Mouse (Mus musculus) lung, embryonic 15.5 days (tissue): ENCODE measurements at regions not wholly inside any gene's neighbourhood (a gene's known extent, or its start where the extent isn't known, plus 50 kb on each side); places are given as distances from the start of the nearest gene placed in this dataset.

Experiments
- ATAC-seq: fragments of 200-750 bp; cut with Nextera tagmentation; 2 replicates; pipeline ENCODE4 v1.8.0; 2017; ENCODE audit warnings: moderate number of reproducible peaks, borderline replicate concordance; ENCODE audit not compliant: low FRiP score, low TSS enrichment; ENCODE audit errors: extremely low read depth
- H3K27ac ChIP-seq: fragments of 300-500 bp; sonication (generic); 2 replicates; pipeline ENCODE4 v1.5.1; 2015; ENCODE audit warnings: moderate library complexity, mild to moderate bottlenecking, inconsistent platforms
- H3K27me3 ChIP-seq: fragments of 300-500 bp; sonication (generic); 2 replicates; pipeline ENCODE4 v1.6.1; 2015; ENCODE audit warnings: inconsistent platforms
- H3K36me3 ChIP-seq: fragments of 300-500 bp; sonication (generic); 2 replicates; pipeline ENCODE4 v1.6.1; 2015; ENCODE audit warnings: inconsistent platforms
- H3K4me1 ChIP-seq: fragments of 300-500 bp; sonication (generic); 2 replicates; pipeline ENCODE4 v1.6.1; 2015; ENCODE audit warnings: inconsistent platforms
- H3K4me2 ChIP-seq: fragments of 300-500 bp; sonication (generic); 2 replicates; pipeline ENCODE4 v1.6.1; 2015; ENCODE audit warnings: inconsistent platforms, mild to moderate bottlenecking, moderate library complexity
- H3K4me3 ChIP-seq: fragments of 300-500 bp; sonication (generic); 2 replicates; pipeline ENCODE4 v1.5.1; 2015; ENCODE audit warnings: mild to moderate bottlenecking, inconsistent platforms
- H3K9ac ChIP-seq: fragments of 300-500 bp; sonication (generic); 2 replicates; pipeline ENCODE4 v1.6.1; 2015; ENCODE audit warnings: inconsistent platforms
- H3K9me3 ChIP-seq: fragments of 300-500 bp; sonication (generic); 2 replicates; pipeline ENCODE4 v1.6.1; 2016; ENCODE audit warnings: inconsistent platforms
- WGBS: fragments of 180-500 bp; shearing (Covaris S2); methylation state at CpG from one replicate; pipeline ENCODE4 v1.1.7; 2015; 5-methylcytosine and 5-hydroxymethylcytosine counted together

- Histone ChIP-seq H3K27me3 (peaks cover 5% of the 10 kb centered on the region; the same call in 1 of the 2 replicates), H3K36me3 (no peaks in the 10 kb centered on the region), H3K9ac (no peak overlapping the region), H3K9me3 (no peaks in the 10 kb centered on the region), H3K4me2 (no peak overlapping the region), H3K4me3 (no peak overlapping the region), H3K4me1 (peaks cover 11% of the 10 kb centered on the region), H3K27ac (no peak overlapping the region)
- no peak for ATAC-seq
- WGBS = 39% methylated on average over 5 of the region's 5 CpGs
Observed at GRCm38 (mm10) chr9:41741500-41741899, 382.6 kb downstream of the Sorl1 start.

- Histone ChIP-seq H3K4me2 (no peak overlapping the region), H3K36me3 (no peaks in the 10 kb centered on the region), H3K27me3 (peaks cover 5% of the 10 kb centered on the region; the same call in 1 of the 2 replicates), H3K9ac (no peak overlapping the region), H3K9me3 (no peaks in the 10 kb centered on the region), H3K4me1 (peaks cover 21% of the 10 kb centered on the region), H3K4me3 (no peak overlapping the region), H3K27ac (no peak overlapping the region)
- WGBS = 77% methylated on average over 8 of the region's 8 CpGs
- no peak for ATAC-seq
Observed at GRCm38 (mm10) chr9:41740536-41740935, 383.6 kb downstream of the Sorl1 start.

GRCm38 (mm10) chr9:41737671-41738070, 386.4 kb downstream of the Sorl1 start:
- no peak for ATAC-seq
- H3K4me2 ChIP-seq = no peak overlapping the region
- peaks cover 29% of the 10 kb centered on the region for H3K4me1 ChIP-seq
- no peak overlapping the region for H3K9ac ChIP-seq
- no peaks in the 10 kb centered on the region for H3K9me3 ChIP-seq
- no peak overlapping the region for H3K4me3 ChIP-seq
- H3K27me3 ChIP-seq = peaks cover 5% of the 10 kb centered on the region; the same call in 1 of the 2 replicates
- no peak overlapping the region for H3K27ac ChIP-seq
- 91% methylated on average over 6 of the region's 6 CpGs for WGBS
- H3K36me3 ChIP-seq = no peaks in the 10 kb centered on the region

- Histone ChIP-seq H3K27me3 (peaks cover 5% of the 10 kb centered on the region; the same call in 1 of the 2 replicates), H3K4me2 (peak overlapping the region; percentile 71), H3K4me3 (no peak overlapping the region), H3K36me3 (no peaks in the 10 kb centered on the region), H3K27ac (0 out of 2 replicates have a peak overlapping the region, but pooled peaks have one; percentile 58), H3K9me3 (no peaks in the 10 kb centered on the region), H3K4me1 (peaks cover 29% of the 10 kb centered on the region), H3K9ac (no peak overlapping the region)
- ATAC-seq = no peak
- 31% methylated on average over 6 of the region's 6 CpGs for WGBS
Observed at GRCm38 (mm10) chr9:41736881-41737280, 387.2 kb downstream of the Sorl1 start.

- peaks cover 26% of the 10 kb centered on the region for H3K4me1 ChIP-seq
- 2% methylated on average over 16 of the region's 16 CpGs for WGBS
- peaks cover 5% of the 10 kb centered on the region; the same call in 1 of the 2 replicates for H3K27me3 ChIP-seq
- peak overlapping the region; percentile 71 for H3K4me2 ChIP-seq
- H3K4me3 ChIP-seq = peak overlapping the region; percentile 38
- H3K9me3 ChIP-seq = no peaks in the 10 kb centered on the region
- H3K27ac ChIP-seq = peak overlapping the region; percentile 58
- no peaks in the 10 kb centered on the region for H3K36me3 ChIP-seq
- 0 out of 2 replicates have a peak, but pooled peaks have one; percentile 11 for ATAC-seq
- peak overlapping the region; percentile 20 for H3K9ac ChIP-seq
Observed at GRCm38 (mm10) chr9:41736234-41736859, 387.8 kb downstream of the Sorl1 start.

- Histone ChIP-seq H3K9me3 (no peaks in the 10 kb centered on the region), H3K27ac (peak overlapping the region; percentile 58), H3K9ac (peak overlapping the region; percentile 20), H3K4me3 (peak overlapping the region; percentile 38), H3K4me2 (peak overlapping the region; percentile 71), H3K27me3 (peaks cover 5% of the 10 kb centered on the region; the same call in 1 of the 2 replicates), H3K4me1 (peaks cover 25% of the 10 kb centered on the region), H3K36me3 (no peaks in the 10 kb centered on the region)
- under 1% methylated on average over 22 of the region's 22 CpGs for WGBS
- peak; percentile 75 for ATAC-seq
Observed at GRCm38 (mm10) chr9:41735448-41736233, 388.5 kb downstream of the Sorl1 start.

GRCm38 (mm10) chr9:41734925-41735447, 389.1 kb downstream of the Sorl1 start:
- H3K27me3 ChIP-seq = peaks cover 5% of the 10 kb centered on the region; the same call in 1 of the 2 replicates
- peak overlapping the region; percentile 20; the same call in 1 of the 2 replicates for H3K9ac ChIP-seq
- H3K4me1 ChIP-seq = peaks cover 25% of the 10 kb centered on the region
- peak overlapping the region; percentile 58 for H3K27ac ChIP-seq
- peak overlapping the region; percentile 38 for H3K4me3 ChIP-seq
- no peaks in the 10 kb centered on the region for H3K36me3 ChIP-seq
- H3K9me3 ChIP-seq = no peaks in the 10 kb centered on the region
- 21% methylated on average over 8 of the region's 8 CpGs for WGBS
- peak overlapping the region; percentile 71 for H3K4me2 ChIP-seq
- ATAC-seq = no peak

- H3K4me2 ChIP-seq = no peak overlapping the region
- no peak overlapping the region for H3K4me3 ChIP-seq
- no peak for ATAC-seq
- peaks cover 6% of the 10 kb centered on the region; the same call in 1 of the 2 replicates for H3K27me3 ChIP-seq
- H3K9ac ChIP-seq = no peak overlapping the region
- WGBS = 67% methylated on average over 4 of the region's 4 CpGs
- no peaks in the 10 kb centered on the region for H3K9me3 ChIP-seq
- no peaks in the 10 kb centered on the region for H3K36me3 ChIP-seq
- H3K4me1 ChIP-seq = no peaks in the 10 kb centered on the region
- H3K27ac ChIP-seq = no peak overlapping the region
Observed at GRCm38 (mm10) chr9:41721609-41722008, 402.5 kb downstream of the Sorl1 start.

- H3K27me3 ChIP-seq = peaks cover 12% of the 10 kb centered on the region; the same call in 1 of the 2 replicates
- H3K4me1 ChIP-seq = no peaks in the 10 kb centered on the region
- no peak for ATAC-seq
- H3K36me3 ChIP-seq = no peaks in the 10 kb centered on the region
- no peak overlapping the region for H3K4me3 ChIP-seq
- no peaks in the 10 kb centered on the region for H3K9me3 ChIP-seq
- H3K4me2 ChIP-seq = no peak overlapping the region
- no peak overlapping the region for H3K27ac ChIP-seq
- H3K9ac ChIP-seq = no peak overlapping the region
Observed at GRCm38 (mm10) chr9:41715231-41715630, 408.9 kb downstream of the Sorl1 start.

GRCm38 (mm10) chr9:41705972-41706371, 418.1 kb downstream of the Sorl1 start:
- H3K36me3 ChIP-seq = no peaks in the 10 kb centered on the region
- no peak overlapping the region for H3K4me3 ChIP-seq
- H3K27me3 ChIP-seq = peaks cover 59% of the 10 kb centered on the region
- H3K27ac ChIP-seq = no peak overlapping the region
- peaks cover 21% of the 10 kb centered on the region for H3K4me1 ChIP-seq
- H3K9me3 ChIP-seq = no peaks in the 10 kb centered on the region
- H3K4me2 ChIP-seq = no peak overlapping the region
- H3K9ac ChIP-seq = no peak overlapping the region
- peak; percentile 75; the same call in 1 of the 2 replicates for ATAC-seq

- WGBS = 18% methylated on average over 8 of the region's 8 CpGs
- no peak overlapping the region for H3K9ac ChIP-seq
- H3K27ac ChIP-seq = no peak overlapping the region
- ATAC-seq = peak; percentile 80; the same call in 1 of the 2 replicates
- no peaks in the 10 kb centered on the region for H3K36me3 ChIP-seq
- 0 out of 2 replicates have a peak overlapping the region, but pooled peaks have one; percentile 10 for H3K4me2 ChIP-seq
- H3K4me1 ChIP-seq = peaks cover 25% of the 10 kb centered on the region
- no peak overlapping the region for H3K4me3 ChIP-seq
- H3K9me3 ChIP-seq = no peaks in the 10 kb centered on the region
- H3K27me3 ChIP-seq = peaks cover 64% of the 10 kb centered on the region
Observed at GRCm38 (mm10) chr9:41705461-41705903, 418.6 kb downstream of the Sorl1 start.
